Mouse (Mus musculus) small intestine, adult 2 months (tissue): ENCODE measurements around the gene Mcu.

Experiments used
- CTCF ChIP-seq: fragments of 200-500 bp; IDR thresholded peaks from 2 replicates; pipeline ENCODE4 v1.5.1; 2012; ENCODE audit warnings: low read depth, mild to moderate bottlenecking, control low read depth, inconsistent platforms, low read length, moderate library complexity, mixed read lengths; ENCODE audit not compliant: insufficient replicate concordance, insufficient read length; ENCODE audit errors: extremely low read depth
- POLR2A ChIP-seq: fragments of 200-500 bp; IDR thresholded peaks from 2 replicates; pipeline ENCODE4 v1.6.1; 2012; ENCODE audit warnings: low read depth, mild to moderate bottlenecking, control low read depth, inconsistent platforms, low read length, moderate library complexity

DNA sequence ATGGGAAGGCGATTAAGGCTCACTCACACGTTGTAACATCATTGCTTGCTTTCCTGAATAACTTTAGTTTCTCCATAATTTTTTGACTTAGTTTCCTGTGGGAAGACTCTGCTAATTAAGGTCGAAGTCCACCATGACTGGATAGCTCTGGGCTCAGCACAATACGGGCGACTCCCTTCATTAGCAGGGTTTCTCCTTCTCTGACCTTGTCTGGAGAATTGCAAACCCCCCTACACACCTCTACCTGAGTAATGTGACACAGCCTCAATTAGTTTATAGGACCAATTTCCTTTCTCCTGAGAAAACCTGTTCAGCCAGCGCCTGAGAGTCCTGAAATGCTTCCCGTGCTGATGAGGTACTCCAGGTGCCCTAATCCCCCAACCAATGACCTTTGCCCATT is 71.3 kb downstream of the Mcu start:
- TF ChIP-seq POLR2A = no peak
- TF ChIP-seq CTCF = no peak
